Mouse (Mus musculus) megakaryocyte, embryonic 14.5 days (primary cell): ENCODE results near the gene Il21r.

Experiments used
- FLI1 ChIP-seq: IDR thresholded peaks from 2 replicates; pipeline ENCODE4 v1.6.1; 2012; ENCODE audit warnings: low read length, inconsistent platforms, mixed read lengths
- GATA1 ChIP-seq: IDR thresholded peaks from 3 replicates; pipeline ENCODE4 v1.6.1; 2012; ENCODE audit warnings: mixed read lengths, low read length, inconsistent platforms, borderline replicate concordance

DNA sequence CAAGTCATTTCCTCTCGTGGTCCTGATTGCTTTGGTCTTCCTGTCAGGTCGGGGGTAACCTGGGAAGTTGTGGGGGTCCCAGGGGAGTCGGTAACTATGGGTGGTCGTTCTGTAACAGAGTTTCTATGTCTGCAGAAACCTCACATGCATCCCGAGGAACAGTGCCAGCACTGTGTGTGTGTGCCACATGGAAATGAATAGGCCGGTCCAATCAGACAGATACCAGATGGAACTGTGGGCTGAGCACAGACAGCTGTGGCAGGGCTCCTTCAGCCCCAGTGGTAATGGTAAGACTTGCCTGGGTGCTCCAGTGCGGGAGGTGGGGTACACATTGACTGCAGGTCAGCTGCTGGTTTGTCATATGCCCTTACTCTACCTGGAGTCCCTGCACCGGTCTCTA is 34.3 kb upstream of the Il21r start:
- TF ChIP-seq FLI1 (no peak), GATA1 (no peak)
